Mouse (Mus musculus): ENCODE results near the gene Ggact.

Gene Ggact

DNA sequence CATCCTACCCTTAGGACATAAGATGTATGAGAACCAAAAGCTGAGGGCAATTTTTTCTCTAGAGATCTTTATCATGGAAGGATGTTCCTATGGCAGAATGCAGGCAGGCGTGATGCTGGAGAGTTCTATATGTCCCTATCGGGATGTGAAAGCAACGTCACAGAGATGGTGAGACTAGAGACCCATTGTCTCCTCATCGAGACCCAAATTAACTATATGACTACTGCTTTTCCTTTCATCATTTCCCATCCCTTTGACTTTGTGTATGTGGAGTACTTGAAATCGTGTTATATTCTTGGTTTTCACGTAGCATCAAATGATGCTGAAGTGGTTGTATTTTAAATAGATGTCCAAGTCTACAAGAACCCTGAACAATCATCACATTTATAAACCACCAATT, at the start of gene Ggact:
Gene Ggact (minus strand): TSS at position 101 of the 400 bp plus-strand sequence.
- no peak for DNase-seq (ENCODE audit: low spot score in 2 of 2)

DNA sequence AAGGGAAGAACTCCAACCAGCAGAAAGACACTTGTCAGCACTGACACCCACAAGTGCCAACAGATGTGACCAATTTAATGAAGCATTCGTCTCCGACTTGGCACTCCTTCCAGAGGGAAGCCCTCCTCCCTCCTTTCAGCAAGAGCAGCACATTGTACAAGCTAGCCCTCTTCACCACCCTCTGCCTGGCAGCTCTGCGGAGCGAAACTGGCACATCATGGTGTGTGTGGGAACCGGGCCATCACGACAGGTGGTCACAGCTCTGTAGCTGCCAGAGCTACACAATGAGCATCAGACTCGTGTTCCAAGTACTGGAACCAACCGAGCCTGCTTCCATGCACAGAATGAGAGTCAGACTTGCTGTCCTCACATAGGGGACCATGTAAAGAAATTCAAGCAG, 44.4 kb upstream of the Ggact start:
- DNase-seq (ENCODE audit: low spot score in 2 of 2), result peak; percentile 92 to 93

DNA sequence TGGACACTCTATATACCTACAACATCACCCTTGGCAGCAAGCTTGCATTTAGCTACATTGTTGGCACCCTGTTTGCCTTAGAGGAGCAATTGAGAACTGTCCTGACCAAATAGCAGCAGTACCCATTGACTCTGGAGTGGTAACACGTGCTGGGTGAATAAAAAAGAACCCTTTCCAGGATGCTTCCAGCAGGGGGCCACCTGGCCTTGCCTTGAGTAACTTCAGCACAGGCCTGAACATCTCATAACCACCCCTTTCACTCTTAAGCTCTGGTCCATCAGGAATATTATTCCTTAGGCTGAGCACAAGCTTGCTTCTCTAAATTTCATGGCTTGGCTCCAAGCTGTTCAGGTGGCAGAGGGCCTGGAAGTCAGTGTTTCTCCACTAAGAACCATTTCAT, 39.8 kb upstream of the Ggact start:
- DNase-seq (ENCODE audit: low spot score in 2 of 2), result peak; percentile 69 to 73

DNA sequence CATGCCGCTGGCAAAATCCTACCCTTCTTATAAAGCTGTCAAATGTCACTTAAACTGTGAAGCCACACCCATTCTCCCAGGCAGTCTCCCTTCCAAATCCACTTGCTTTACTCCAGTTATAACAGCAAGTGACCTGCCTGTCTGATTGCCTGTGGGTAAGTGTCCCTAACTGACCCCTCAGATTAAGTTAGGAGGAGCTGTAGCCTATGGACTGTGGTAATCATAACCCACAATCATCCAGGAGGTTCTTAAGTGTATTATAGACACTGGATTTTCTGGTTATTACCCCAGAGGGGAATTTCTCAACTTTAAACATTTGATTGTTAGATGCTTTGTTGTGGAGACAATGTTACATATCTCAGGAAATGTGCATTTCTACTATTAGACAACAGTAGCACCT, 39.0 kb upstream of the Ggact start:
- DNase-seq (ENCODE audit: low spot score in 2 of 2), result no peak

DNA sequence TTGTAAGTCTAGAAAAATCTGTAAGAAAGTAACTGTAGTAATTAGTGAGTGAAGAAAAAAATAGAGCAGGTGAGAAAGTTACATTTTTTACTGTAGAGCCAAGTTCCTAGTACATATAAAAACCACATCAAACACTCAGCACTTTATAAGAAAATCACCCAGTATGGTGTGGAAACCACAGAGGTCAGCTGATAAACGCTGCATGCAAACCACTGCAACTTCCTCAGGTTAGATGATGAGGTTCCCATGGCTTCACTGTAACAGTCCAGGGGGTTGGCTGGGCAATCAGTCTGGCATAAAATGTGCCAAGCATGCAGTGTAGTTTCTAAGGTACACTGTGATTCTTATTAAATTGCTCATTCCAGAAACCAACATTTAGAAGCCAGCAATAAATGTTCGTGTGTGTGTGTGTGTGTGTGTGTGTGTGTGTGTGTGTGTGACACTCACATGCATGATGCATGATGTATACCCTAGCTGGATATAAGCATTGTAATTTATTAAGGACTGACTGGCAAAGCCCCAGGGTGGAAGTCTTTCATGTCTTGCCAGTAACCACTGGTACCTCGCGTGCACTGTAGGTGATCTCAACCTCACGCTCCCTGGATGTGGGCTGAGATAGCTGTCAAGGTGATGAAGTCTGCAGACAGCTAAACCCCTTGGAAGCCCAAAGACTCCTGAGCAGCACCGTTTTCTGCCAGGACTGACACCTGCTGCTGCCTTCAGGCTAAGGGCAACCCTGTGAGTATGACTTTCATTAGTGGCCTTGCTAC, 38.3 kb upstream of the Ggact start:
- no peak for DNase-seq (ENCODE audit: low spot score in 2 of 2)

DNA sequence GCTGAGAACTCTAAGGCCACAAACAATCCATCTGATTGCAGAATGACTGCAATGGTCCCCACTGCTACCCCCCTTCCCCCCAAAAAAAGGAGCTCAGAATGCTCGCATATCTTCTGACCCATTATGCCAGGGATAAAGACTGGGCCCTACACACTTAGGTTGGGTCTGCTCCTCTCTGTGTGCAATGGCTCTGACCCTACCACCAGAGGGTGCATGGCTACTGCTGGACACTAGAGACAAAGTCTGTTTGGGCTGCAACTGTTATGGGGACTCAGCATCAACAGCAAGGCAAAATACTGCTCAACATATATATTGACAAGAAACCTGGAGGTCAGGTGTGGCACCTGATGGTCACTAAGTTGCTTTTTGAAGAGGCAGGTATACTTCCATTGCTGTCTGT, 37.4 kb upstream of the Ggact start:
- no peak for DNase-seq (ENCODE audit: low spot score in 2 of 2)

DNA sequence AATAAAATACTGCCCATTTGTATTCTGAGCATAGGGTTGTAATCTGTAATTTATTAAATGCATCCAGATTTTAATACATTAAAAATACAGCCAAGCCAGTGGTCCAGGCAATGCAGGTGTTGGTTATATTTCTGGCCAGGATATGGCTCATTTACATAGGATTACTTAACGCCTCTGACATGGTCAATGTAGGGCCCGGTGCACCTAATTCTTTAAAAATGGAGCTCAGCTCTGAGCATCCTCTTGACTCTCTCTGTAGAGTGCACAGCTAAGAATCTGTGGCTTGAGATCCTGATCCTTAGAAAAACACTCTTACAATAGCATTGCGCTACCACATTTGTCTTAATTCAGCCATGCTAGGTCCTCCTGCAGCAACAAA, 29.9 kb upstream of the Ggact start:
- DNase-seq (ENCODE audit: low spot score in 2 of 2), result no peak

DNA sequence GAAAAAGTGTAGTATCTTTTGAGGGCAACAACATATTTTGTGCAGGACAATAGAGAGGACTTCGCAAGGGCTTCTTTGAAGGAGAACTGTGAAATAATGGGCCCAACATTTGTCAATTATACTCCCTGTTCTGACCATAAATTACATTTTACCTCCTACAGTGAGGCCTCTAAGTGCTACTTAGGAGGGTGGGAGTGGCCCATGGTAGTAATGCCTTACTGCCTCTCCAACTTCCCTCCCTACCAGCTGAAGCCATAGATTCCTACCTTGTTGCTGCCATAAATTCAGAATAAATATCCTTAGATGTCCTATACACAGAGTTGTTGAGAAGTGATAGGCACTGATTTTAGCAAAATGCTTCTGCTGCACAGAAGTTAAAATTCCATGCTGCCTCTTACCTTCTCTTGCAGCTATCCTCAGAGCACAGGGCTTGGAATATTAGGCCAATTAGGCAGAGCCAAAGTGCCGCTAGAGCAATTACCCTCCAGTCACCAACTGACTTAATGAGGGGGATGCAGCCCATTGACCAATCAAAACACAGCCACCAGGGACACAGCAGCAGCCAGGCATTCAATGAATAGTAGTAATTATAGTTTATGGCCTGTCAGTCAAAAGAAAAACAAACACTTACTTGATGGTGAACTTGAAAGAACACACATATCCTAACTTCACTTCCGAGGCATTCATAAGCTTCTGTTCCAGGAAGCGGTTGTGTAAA, 29.4 kb upstream of the Ggact start:
- peak; percentile 39 to 59 for DNase-seq (ENCODE audit: low spot score in 2 of 2)

DNA sequence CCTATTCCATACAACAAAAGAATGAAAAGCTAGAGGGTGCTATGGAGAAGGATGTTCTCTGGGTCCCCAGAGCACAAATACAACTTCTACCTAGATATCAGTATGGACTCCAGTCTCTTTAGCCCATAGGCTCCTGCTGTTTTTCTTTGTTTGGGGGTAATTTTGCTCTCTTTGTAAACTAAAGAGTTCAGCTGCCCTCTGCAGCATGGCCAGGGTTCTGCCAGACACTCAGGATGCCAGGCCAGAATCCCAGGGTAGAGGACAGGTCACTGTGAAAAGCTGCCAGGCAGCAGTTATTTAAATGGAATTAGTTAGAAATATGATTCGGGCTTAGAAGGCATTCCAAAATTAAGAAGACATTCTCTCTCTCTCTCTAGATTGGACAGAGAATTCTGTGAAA, 22.9 kb upstream of the Ggact start:
- no peak for DNase-seq (ENCODE audit: low spot score in 2 of 2)

DNA sequence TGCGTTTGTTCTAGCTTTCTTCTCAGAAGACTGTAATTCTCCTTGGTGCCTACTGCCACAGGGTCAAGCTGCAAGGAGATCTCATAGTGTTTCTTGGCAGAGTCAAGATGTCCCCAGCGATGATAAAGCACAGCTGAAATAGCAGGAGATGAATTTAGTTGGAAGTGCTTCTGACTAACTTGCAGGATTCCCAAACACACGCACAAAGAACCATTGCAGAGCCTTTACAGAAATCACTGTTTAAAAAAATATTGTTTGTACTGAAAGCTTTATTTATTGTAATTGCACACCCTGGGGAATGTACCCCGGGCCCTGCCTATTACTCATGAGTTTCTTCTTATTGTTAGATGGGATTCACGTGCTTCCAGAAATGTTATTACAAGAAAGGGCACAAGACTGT, 6.5 kb upstream of the Ggact start:
- DNase-seq (ENCODE audit: low spot score in 2 of 2), result no peak

DNA sequence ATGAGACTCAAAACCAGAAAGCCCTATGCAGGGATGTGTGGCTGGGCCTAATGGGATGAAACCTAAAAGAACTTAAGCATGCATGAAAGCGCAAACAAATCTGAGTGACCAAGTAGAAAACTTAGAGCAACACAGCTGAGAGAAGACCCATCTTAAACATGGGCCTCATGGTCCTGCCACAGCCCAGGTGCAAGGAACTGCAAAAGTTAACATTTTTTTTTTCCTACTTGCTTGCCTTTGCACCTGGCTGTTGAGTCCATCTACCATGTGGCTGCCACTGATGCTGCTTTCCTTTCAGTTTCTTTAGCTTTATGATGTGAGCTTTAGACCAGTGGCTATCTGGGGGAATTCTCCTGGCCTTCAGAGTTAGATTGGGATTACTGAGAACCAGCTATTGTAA, 4.1 kb upstream of the Ggact start:
- no peak for DNase-seq (ENCODE audit: low spot score in 2 of 2)

DNA sequence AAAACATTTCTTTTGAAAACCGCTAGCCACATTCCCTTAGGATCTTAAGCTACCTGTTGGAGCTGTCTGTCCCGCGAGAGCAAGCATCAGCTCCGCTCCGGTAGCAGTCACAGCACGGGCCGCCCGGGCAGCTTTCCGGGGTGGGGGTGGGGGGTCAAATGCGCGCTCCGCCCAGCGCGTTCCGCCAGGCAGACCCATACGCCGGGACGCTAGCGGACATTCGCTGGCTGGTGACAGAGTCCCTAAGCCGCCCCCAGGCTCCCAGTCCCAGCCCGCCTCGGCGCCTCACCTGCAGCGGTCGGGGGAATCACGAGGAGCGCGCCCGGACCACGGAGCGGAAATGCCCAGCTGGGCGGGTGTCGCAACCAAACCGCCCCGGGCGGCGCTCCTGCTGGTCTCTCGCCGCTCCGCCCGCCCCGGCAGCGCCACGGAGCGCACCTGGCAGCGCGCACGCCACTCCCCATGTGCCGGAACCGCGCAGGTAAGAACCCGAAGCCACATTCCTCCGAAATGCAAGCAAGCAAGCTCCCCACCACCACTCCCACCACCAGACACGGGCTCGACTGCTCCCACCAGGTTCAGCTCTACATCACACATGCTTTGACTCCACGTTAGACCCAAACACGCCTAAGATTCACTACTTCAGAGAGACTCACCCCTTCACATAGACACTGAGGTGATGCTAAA, 602 bp downstream of the Ggact start:
- DNase-seq (ENCODE audit: low spot score in 2 of 2), result peak; percentile 54 to 64

DNA sequence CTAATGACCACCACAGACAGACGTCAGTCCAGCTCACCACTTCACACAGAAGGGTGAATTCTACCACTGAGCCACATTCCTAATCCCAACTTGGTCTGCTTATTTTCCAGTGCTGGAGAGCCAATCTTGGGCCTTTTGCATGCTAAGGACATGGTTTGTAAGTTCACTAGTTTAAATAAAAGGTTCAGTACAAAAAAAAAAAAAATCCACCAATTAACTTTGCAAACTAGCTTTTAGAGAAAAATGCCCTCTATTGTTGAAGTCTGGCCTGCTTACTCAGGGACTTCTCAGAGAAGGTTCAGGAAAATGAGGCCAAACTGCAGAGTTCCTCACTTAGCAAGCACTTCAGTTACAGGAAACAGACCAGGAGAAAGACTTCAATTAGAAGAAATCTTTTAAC, 1.4 kb downstream of the Ggact start:
- no peak for DNase-seq (ENCODE audit: low spot score in 2 of 2)

DNA sequence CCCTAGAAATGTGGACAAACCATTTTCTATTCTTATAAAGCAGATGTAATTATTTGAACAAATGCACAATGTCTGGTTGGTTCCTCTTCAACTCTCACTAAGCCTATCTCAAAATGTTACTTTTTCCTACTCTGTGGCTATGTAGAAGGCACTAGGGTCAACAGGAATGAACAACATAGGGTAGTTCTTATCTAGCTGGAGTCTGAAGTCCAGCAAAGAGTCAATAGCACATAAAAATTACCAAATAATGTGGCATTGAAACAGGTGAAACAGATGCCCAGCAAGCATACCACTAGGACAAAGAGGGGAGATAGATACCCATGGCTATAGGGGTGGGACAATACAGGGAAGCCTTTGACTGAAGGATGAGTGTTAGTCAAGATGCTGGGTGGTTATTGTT, 2.3 kb downstream of the Ggact start:
- no peak for DNase-seq (ENCODE audit: low spot score in 2 of 2)

DNA sequence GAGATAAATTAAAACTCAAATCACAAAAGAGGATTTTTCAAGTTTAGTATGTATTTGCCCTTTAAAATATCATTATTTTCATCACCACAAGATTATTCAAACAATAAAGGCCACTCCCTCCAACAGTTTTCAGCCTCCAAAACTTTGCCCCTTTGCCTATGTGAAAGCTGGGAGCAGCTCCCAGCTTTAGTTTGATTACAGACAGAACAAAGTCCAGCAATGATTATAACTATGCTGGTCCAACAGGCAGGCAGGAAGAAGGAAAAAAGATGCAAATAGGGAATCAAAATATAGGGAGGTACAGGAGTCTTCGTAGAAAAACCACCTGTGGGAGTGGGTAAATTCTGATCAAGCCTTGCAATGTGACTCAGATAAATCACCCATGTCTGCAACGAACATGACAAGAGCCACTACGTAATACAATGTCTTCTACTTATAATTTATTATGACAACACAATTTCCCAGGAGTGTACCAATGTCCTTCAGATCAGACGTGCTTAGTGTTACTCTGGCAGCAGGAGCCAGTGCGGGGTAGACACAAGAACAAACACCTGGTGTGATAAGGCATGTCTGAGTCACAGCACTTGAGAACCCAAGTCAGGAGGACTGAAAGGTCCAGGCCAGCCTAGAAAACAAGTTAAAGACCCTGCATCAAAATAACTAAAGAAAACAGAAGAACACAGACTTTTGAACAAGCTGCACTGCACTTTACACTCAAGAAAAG, 4.0 kb downstream of the Ggact start:
- DNase-seq (ENCODE audit: low spot score in 2 of 2), result no peak

DNA sequence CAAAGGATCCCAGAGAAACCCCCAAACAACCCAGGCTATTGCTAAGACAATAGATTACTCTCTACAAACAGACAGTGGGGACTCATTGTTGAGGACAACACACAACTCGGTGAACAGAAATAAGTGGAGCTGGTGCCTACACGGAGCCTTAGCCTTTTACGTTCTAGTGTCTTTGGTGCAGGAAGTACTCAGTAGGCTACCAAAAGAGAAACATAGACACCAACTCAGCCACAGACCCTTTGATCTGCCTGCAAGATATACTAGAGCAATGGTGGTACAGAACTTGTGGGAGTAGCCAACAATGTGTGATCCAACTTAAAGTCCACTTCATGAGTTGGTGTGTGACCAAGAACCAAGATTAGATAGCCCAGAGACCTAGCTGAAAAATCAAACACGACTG, 5.5 kb downstream of the Ggact start:
- no peak for DNase-seq (ENCODE audit: low spot score in 2 of 2)

DNA sequence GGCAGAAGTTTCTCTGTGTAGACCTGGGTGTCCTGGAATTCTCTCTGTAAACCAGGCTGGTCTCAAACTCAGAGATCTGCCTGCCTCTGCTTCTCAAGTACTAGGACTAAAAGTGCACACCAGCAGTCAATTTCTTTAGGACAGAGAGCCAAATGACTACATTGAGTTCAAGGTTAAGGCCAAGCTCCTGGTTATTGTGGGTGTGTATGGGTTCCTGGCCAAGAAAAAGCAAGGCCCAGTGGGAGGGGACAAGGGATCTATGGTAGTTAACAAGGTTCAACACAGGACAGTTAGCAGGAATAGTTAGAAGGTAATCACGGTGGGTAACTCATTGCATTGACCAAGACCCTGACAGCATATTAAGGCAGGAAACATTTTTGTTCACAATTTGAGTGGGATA, 8.6 kb downstream of the Ggact start:
- DNase-seq (ENCODE audit: low spot score in 2 of 2), result no peak

DNA sequence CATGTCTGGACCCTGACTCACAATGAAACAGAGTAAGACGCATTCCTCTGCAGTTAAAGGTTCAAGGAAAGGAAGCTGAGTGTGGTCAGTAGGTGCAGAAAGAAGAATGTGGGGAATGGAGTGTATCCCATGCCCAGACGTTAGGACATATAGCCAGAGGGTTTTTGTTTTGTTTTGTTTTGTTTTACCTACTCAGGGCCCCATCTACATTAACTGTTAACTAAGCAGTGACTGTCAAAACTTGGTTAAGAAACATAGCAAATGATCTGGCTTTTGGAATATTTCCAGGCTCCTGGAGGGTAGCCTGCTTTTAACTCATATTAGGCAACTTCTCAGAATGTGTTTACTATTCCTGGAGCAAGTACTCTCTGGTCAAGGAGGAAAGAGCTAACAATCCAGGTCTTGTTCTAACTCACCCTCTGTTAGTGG, 9.6 kb downstream of the Ggact start:
- DNase-seq (ENCODE audit: low spot score in 2 of 2), result no peak

DNA sequence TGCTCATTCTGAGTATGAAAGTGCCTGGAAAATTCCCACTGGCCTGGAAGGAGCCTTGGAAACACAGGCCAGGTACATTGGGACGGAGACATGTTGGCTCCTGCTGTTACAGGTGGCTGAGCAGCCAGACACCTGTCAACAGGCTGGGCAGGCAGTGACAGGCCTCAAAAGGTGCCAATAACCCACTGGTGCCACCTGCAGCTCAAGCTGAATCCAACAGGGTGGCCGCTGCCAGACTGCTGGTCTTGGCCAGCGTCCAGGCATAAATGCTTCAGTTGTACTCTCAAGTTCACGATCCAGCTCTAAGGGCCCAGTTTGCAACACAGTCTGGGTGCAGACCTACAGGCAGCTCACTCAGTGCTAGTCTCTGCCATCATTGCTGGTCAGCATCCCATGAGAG, 10.7 kb downstream of the Ggact start:
- peak; percentile 73 to 79 for DNase-seq (ENCODE audit: low spot score in 2 of 2)

DNA sequence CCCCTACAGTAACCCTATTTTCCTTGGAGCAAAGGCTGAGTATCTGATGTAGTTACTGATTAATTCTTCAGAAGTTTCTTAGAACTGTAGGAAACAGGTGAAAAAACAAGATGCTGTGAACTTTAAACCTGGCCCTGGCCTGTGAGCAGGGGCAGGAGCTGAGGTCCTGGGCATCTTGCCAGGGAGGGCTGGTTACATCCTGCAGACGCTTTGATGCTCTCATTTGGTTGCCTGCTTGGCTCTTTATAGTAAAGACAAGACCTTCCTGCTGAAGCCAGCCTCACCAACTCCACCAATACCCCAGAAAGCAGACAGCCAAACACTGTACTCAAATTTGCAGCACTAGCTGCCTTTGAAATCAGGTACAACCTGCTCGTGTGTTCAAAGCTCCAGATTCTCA, 11.4 kb downstream of the Ggact start:
- DNase-seq (ENCODE audit: low spot score in 2 of 2), result peak in 1 of 2 experiments; percentile 33

DNA sequence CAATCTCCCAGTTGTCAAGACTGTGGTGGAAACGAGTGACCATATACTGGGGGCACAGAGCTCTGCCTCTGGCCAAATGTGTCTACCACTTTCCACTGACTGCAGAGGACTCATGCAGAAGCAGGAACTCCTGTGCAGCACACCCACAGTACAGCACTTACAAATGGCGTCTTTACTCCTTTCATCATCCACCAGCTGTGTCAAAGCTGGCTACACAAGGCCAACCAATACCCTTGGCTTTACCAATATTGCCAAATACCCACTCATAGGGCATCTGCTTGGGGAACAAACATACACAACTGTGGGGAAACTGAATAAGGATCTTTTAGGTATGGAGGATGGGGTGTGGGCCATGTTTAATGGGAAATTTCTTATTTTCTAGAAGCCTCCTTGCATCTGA, 11.8 kb downstream of the Ggact start:
- no peak for DNase-seq (ENCODE audit: low spot score in 2 of 2)

DNA sequence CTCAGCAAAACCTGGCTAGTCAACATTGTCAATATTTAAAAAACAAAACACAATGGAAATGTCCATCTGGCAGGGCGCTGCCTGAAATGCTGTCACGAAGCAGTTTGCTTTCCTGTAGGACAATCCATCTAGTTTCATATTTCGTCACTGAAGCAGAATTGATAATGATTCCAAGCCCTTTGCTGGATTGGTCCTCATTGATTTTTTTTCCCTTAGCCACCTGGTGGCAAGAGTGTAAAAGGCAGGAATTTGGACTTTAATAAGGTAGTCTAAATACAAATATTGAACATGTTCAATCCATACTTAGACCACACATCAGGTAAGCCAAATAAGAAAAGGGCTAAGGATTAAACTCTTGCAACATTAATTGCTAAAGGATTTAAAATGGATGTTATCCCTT, 12.4 kb downstream of the Ggact start:
- DNase-seq (ENCODE audit: low spot score in 2 of 2), result no peak
